Mouse (Mus musculus) testis, adult 2 months (tissue): ENCODE results near the gene Gm10720.
"Not testable (repeated sequence)": the region's sequence is repeated elsewhere in the genome, so short reads cannot be mapped to it uniquely, and the experiment has no call there.

Source experiments
- CTCF ChIP-seq: fragments of 200-500 bp; IDR thresholded peaks from 2 replicates; pipeline ENCODE4 v1.5.1; 2012; ENCODE audit warnings: low read depth, mild to moderate bottlenecking, inconsistent platforms, low read length, moderate library complexity; ENCODE audit not compliant: control insufficient read depth, insufficient read depth, insufficient replicate concordance
- POLR2A ChIP-seq: fragments of 200-500 bp; IDR thresholded peaks from 2 replicates; pipeline ENCODE4 v1.6.1; 2012; ENCODE audit warnings: low read depth, mild to moderate bottlenecking, inconsistent platforms, low read length, moderate library complexity; ENCODE audit not compliant: control insufficient read depth

GRCm38 (mm10) chr9:3029276-3030000, 14.0 kb downstream of the Gm10720 start:
- not testable (repeated sequence) for TF ChIP-seq CTCF, POLR2A
